Mouse (Mus musculus) cerebellum, adult 2 months (tissue): ENCODE results near the gene D17H6S53E. TPM values are rescaled to one million over a fixed set of nuclear protein-coding genes. Genes with fewer than 3 reads are reported as not detected.

Source experiments
- DNase-seq, 2 experiments: peaks; one replicate each; pipeline ENCODE4 v3.0.0; 2021
- H3K27ac ChIP-seq: fragments of 200-500 bp; 2 replicates; pipeline ENCODE4 v1.5.1; 2012; ENCODE audit warnings: low read length, control low read depth, inconsistent platforms; ENCODE audit not compliant: insufficient read depth
- H3K27me3 ChIP-seq: fragments of 200-500 bp; 2 replicates; pipeline ENCODE4 v1.6.1; 2012; ENCODE audit warnings: inconsistent platforms, mild to moderate bottlenecking, low read length, moderate library complexity; ENCODE audit not compliant: control insufficient read depth, insufficient read depth
- H3K4me1 ChIP-seq: fragments of 200-500 bp; 2 replicates; pipeline ENCODE4 v1.6.1; 2011; ENCODE audit warnings: low read length; ENCODE audit not compliant: control insufficient read depth, insufficient read depth
- H3K4me3 ChIP-seq: fragments of 200-500 bp; replicated peaks from 2 replicates; pipeline ENCODE3; 2011; ENCODE audit warnings: mild to moderate bottlenecking, low read depth, low read length, control low read depth; ENCODE audit not compliant: insufficient read depth
- CTCF ChIP-seq: fragments of 200-500 bp; IDR thresholded peaks from 2 replicates; pipeline ENCODE4 v1.5.1; 2011; ENCODE audit warnings: low read depth, mild to moderate bottlenecking, control low read depth, low read length, moderate library complexity, borderline replicate concordance; ENCODE audit not compliant: insufficient read depth
- POLR2A ChIP-seq: fragments of 200-500 bp; IDR thresholded peaks from 2 replicates; pipeline ENCODE4 v1.6.1; 2011; ENCODE audit warnings: low read length, control low read depth, borderline replicate concordance; ENCODE audit not compliant: insufficient read depth
- WGBS: fragments of 180-500 bp; shearing (Covaris S2); methylation state at CpG from one replicate; pipeline ENCODE4 v1.1.7; 2018; 5-methylcytosine and 5-hydroxymethylcytosine counted together
- polyA plus RNA-seq: library from polyadenylated mRNA; depleted of rRNA; stranded (reverse); fragments of >200 nt; gene quantifications from 2 replicates; pipeline ENCODE4 v1.2.3, GENCODE M21; 2012; rRNA removed

D17H6S53E gene
- polyA plus RNA-seq: 12.3 and 14.6 TPM in 2 replicates

- Histone ChIP-seq H3K27me3 (no peaks in the 10 kb centered on the region), H3K4me1 (peaks cover 10% of the 10 kb centered on the region), H3K4me3 (peak within 1 kb of the TSS; percentile 79), H3K27ac (peak within 1 kb of the TSS; percentile 78)
- WGBS: 1% methylated on average over 36 of the region's 36 CpGs
- DNase-seq: peak; percentile 73 to 78
- TF ChIP-seq CTCF (no peak), POLR2A (peak; percentile 57; the same call in 1 of the 2 replicates)
Observed at GRCm38 (mm10) chr17:35126206-35126611, at the start of gene D17H6S53E. Gene D17H6S53E (plus strand): TSS chr17:35126373.

GRCm38 (mm10) chr17:35076507-35077176 is 49.5 kb upstream of the D17H6S53E start, which contains the start of gene Ly6g6e:
Gene Ly6g6e (plus strand): TSS chr17:35076902.
- TF ChIP-seq CTCF (no peak), POLR2A (no peak)
- Histone ChIP-seq H3K27me3 (no peaks in the 10 kb centered on the region), H3K4me1 (peaks cover 45% of the 10 kb centered on the region), H3K4me3 (peak within 1 kb of the TSS; percentile 51), H3K27ac (peak within 1 kb of the TSS; percentile 19; the same call in 1 of the 2 replicates)
- DNase-seq: no peak
- 54% methylated on average over 10 of the region's 10 CpGs for WGBS

- H3K27ac ChIP-seq: 0 out of 2 replicates have a peak overlapping the region, but pooled peaks have one; percentile 19
- no peak for TF ChIP-seq POLR2A
- no peak for TF ChIP-seq CTCF
- WGBS: 35% methylated on average over 2 of the region's 2 CpGs
- peak in 1 of 2 experiments; percentile 26 for DNase-seq
- no peaks in the 10 kb centered on the region for H3K27me3 ChIP-seq
- no peak overlapping the region for H3K4me3 ChIP-seq
- H3K4me1 ChIP-seq: peaks cover 44% of the 10 kb centered on the region
Observed at GRCm38 (mm10) chr17:35077285-35077684, 48.9 kb upstream of the D17H6S53E start.

GRCm38 (mm10) chr17:35077786-35078233 is 48.4 kb upstream of the D17H6S53E start, which contains the start of gene Ly6g6d:
Gene Ly6g6d (minus strand): TSS chr17:35078065.
- DNase-seq: peak; percentile 37 to 67
- Histone ChIP-seq H3K4me3 (peak within 1 kb of the TSS; percentile 51), H3K4me1 (peaks cover 41% of the 10 kb centered on the region), H3K27ac (peak within 1 kb of the TSS; percentile 19; the same call in 1 of the 2 replicates), H3K27me3 (no peaks in the 10 kb centered on the region)
- TF ChIP-seq POLR2A (peak; percentile 27; the same call in 1 of the 2 replicates), CTCF (peak; percentile 46; the same call in 1 of the 2 replicates)
- 17% methylated on average over 14 of the region's 14 CpGs for WGBS

- no peak for DNase-seq
- no peak for TF ChIP-seq CTCF
- no peak for TF ChIP-seq POLR2A
- no peak overlapping the region for H3K27ac ChIP-seq
- H3K4me1 ChIP-seq: peaks cover 41% of the 10 kb centered on the region
- H3K4me3 ChIP-seq: no peak overlapping the region
- H3K27me3 ChIP-seq: no peaks in the 10 kb centered on the region
- 55% methylated on average over 9 of the region's 9 CpGs for WGBS
Observed at GRCm38 (mm10) chr17:35079778-35080177, 46.4 kb upstream of the D17H6S53E start.

- H3K4me3 ChIP-seq: no peak overlapping the region
- H3K27me3 ChIP-seq: no peaks in the 10 kb centered on the region
- H3K4me1 ChIP-seq: peaks cover 41% of the 10 kb centered on the region
- no peak for TF ChIP-seq CTCF
- no peak for TF ChIP-seq POLR2A
- WGBS: 72% methylated on average over 6 of the region's 6 CpGs
- no peak for DNase-seq
- no peak overlapping the region for H3K27ac ChIP-seq
Observed at GRCm38 (mm10) chr17:35080248-35080647, 45.9 kb upstream of the D17H6S53E start.

GRCm38 (mm10) chr17:35080710-35081109 is 45.5 kb upstream of the D17H6S53E start:
- Histone ChIP-seq H3K27ac (peak overlapping the region; percentile 23; the same call in 1 of the 2 replicates), H3K27me3 (no peaks in the 10 kb centered on the region), H3K4me3 (no peak overlapping the region), H3K4me1 (peaks cover 41% of the 10 kb centered on the region)
- no peak for DNase-seq
- TF ChIP-seq POLR2A: no peak
- no peak for TF ChIP-seq CTCF
- 73% methylated on average over 4 of the region's 4 CpGs for WGBS
